Mouse (Mus musculus): Measurements from ENCODE around the gene Rbfox3. TPM values are rescaled to one million over a fixed set of nuclear protein-coding genes. Genes with fewer than 3 reads are reported as not detected.

Rbfox3 gene
- polyA plus RNA-seq, 1 experiment from 2014 or later: not detected

DNA sequence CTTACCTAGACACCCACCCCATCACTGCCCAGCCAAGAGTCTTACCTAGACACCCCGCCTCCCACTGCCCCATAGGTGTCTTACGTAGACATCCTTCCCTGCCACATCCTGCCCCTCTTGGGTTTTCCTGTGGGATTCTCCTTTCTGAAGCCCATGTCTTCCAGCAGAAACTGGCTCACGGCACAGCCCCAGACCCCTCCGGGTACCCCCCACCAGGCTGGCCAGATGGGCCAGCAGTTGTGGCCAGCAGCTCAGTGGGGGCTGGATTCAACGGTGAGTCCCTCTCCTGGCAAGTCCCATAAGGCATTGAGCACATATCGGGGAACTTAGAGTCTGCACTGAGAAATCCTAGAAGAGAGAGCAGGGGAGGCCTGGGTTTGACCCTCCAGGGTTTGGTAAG lies 425.1 kb downstream of the Rbfox3 start:
- ChIA-PET POLR2A (no interaction called here), CTCF (no interaction called here)
- in situ Hi-C loops (cut with MboI; ENCODE audit: low pct_unique_long_range_greater_than_20kb): no loop called here
- DNase-seq (ENCODE audit: low read depth, low spot score) (no peak), ATAC-seq (no peak)
- no peak for TF ChIP-seq CTCF (IDR thresholded peaks at IDR 0.05)
- H3K27me3 ChIP-seq: no peaks in the 10 kb centered on the region

GRCm38 (mm10) chr11:118485780-118486179 lies 425.6 kb downstream of the Rbfox3 start:
- no peak for TF ChIP-seq CTCF (IDR thresholded peaks at IDR 0.05)
- CTCF ChIA-PET: no interaction called here

DNA sequence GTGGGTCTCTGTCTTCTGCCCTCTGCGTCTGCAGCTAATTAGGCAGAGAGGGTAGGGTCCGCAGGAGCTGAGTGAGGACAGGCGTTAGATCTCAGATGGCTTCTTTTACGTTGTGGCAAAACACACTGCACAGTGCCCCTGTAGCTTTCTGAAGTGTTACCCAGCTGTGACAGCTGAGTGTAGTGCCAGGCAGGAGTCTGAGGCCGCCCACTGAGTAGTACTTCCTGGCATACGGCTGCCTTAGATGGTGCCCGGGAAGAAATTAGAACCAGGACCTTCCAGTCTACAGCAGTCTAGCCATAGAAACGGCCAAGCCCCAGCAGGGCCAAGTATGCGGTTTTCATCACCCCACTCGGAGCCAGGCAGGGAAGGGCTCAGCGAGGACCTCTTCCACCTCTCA lies 426.1 kb downstream of the Rbfox3 start:
- POLR2A ChIA-PET: no interaction called here
- H3K27me3 ChIP-seq: no peaks in the 10 kb centered on the region
- TF ChIP-seq CTCF (IDR thresholded peaks at IDR 0.05): no peak
- DNase-seq (ENCODE audit: low read depth, low spot score) (no peak), ATAC-seq (no peak)
- CTCF ChIA-PET: no interaction called here
- in situ Hi-C loops (cut with MboI; ENCODE audit: low pct_unique_long_range_greater_than_20kb): no loop called here

More at GRCm38 (mm10) chr11:118485780-118486179, 425.6 kb downstream of the Rbfox3 start:
- in situ Hi-C loops (cut with MboI; ENCODE audit: low pct_unique_long_range_greater_than_20kb): no loop called here
- POLR2A ChIA-PET: no interaction called here
- ATAC-seq (no peak), DNase-seq (ENCODE audit: low read depth, low spot score) (no peak)
- no peaks in the 10 kb centered on the region for H3K27me3 ChIP-seq

DNA sequence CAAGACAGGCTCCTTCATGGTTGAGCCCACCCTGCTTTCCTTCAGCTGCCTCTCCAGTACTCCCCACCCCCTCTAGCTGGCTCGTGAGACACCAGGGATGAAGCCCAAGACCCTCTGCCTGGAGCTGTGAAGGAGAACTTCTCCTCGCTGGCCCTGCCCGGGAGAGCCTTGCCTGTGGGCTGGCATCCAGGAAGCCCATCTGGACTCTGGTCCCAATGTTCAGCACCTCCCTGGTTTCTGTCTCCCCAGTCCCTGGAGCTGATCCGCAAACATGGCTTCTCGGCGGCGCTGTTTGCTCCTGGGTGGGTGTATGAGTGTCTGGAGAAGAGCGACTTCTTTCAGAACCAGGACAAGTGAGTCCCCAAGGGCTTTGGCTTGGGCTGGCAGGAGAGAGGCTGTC lies 427.2 kb downstream of the Rbfox3 start:
- ChIA-PET POLR2A (no interaction called here), CTCF (interaction anchor here (1.0 kb wide), 1 partner anchor 61 kb away, joined by 4 read pairs; no protein-coding TSS in a partner anchor)
- DNase-seq (ENCODE audit: low read depth, low spot score): no peak
- no peak for ATAC-seq
- in situ Hi-C loops (cut with MboI; ENCODE audit: low pct_unique_long_range_greater_than_20kb): no loop called here
- no peak for TF ChIP-seq CTCF (IDR thresholded peaks at IDR 0.05)
- no peaks in the 10 kb centered on the region for H3K27me3 ChIP-seq

GRCm38 (mm10) chr11:118481751-118482150 lies 429.6 kb downstream of the Rbfox3 start:
- no peak for TF ChIP-seq CTCF (IDR thresholded peaks at IDR 0.05)
- DNase-seq (ENCODE audit: low read depth, low spot score) (no peak), ATAC-seq (no peak)
- POLR2A ChIA-PET: interaction anchor here (0.6 kb wide), 1 partner anchor 1792 kb away, joined by 3 read pairs; no protein-coding TSS in a partner anchor
- no peaks in the 10 kb centered on the region for H3K27me3 ChIP-seq
- CTCF ChIA-PET: no interaction called here
- in situ Hi-C loops (cut with MboI; ENCODE audit: low pct_unique_long_range_greater_than_20kb): no loop called here

DNA sequence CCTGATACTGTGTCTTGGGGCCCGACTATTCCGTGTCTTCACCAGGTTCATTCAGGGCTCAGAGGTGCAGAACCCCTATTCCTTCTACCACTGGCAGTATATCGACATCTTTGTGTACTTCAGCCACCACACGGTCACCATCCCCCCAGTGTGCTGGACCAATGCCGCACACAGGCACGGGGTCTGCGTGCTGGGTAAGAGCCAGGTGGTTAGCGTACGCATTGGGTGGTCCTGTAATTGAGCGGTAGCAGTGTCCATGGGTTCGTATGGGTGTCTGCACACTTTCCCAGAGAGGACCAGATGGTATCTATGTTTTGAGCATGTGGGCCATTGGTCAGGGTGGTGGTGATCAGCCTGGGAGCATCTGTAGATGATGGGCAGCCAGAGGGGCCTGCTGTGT lies 430.2 kb downstream of the Rbfox3 start:
- CTCF ChIA-PET: interaction anchor here (1.2 kb wide), 1 partner anchor 60 kb away, joined by 3 read pairs; no protein-coding TSS in a partner anchor

DNA sequence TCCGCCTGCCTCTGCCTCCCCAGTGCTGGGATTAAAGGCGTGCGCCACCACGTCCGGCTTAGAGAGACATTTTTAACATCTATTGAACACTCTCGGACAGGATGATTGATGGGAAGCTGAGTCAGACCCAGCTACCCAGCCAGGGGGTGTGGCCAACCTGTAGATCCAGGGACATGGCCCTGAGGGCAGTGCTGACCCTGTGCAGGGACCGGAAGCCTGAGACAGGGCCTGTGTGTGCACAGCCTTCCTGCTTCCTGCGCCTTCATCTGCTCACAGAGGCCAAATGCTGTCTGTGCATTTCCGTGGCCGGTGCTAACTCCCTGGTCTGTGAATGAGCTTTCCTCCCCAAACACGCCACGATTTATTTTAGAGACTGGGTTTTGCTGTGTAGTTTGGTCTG lies 431.6 kb downstream of the Rbfox3 start:
- DNase-seq (ENCODE audit: low read depth, low spot score) (no peak), ATAC-seq (no peak)
- ChIA-PET POLR2A (no interaction called here), CTCF (interaction anchor here (1.2 kb wide), 1 partner anchor 59 kb away, joined by 3 read pairs; no protein-coding TSS in a partner anchor)
- H3K27me3 ChIP-seq: no peaks in the 10 kb centered on the region
- no peak for TF ChIP-seq CTCF (IDR thresholded peaks at IDR 0.05)
- in situ Hi-C loops (cut with MboI; ENCODE audit: low pct_unique_long_range_greater_than_20kb): no loop called here

More for the DNA sequence above, 430.2 kb downstream of the Rbfox3 start:
- no peak for ATAC-seq
- no peak for TF ChIP-seq CTCF (IDR thresholded peaks at IDR 0.05)
- H3K27me3 ChIP-seq: no peaks in the 10 kb centered on the region
- DNase-seq (ENCODE audit: low read depth, low spot score): no peak
- POLR2A ChIA-PET: no interaction called here
- in situ Hi-C loops (cut with MboI; ENCODE audit: low pct_unique_long_range_greater_than_20kb): no loop called here

DNA sequence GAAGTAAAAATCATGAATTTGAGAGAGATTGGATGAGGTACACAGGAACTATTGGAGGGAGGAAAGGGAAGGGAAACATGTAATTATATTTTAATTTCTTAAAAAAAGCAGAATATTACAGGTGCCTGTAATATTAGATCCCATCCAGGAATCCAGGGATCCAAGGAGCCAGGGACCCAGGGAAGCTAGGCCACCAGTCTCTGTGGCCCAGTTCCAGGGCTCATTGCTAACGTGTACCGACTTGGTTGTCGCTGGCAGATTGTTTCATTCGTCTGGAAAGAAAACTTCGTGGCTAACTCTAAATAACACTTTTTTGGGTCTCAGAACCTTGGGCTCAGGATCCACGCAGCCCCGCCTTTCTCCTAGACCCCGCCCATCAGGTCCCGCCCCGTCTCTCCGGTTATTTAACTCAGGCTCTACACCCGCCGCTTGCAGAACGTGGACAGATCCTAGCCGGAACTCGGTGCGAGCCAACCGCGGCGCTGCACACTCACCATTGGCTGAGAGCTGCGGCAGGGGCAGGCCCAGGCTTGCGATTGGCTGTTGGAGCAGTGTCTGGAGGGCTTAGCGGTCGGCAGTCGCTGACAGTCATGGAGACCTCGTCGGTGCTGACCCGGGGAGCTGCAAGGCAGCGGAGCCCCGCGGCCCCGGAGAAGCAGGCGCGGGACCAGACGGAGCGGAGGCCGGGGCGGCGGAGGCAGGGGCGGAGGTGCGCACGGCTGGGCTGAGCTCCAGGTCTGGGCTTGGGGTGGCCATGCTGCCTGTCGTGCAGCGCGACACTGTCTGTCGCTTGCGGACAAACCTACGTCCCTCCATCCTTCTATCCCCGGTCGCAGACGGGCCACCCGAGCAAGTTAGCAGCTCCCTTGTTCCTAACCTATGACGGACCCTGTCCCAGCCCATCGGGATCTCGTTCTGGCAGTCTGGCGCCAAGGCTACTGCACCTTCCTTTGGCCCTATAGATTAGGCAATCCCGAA lies 434.7 kb downstream of the Rbfox3 start, which contains the start of gene Engase:
Engase (plus strand) TSS at position 434 of the 978 bp plus-strand sequence.
- ATAC-seq: peak; percentile 98
- CTCF ChIA-PET: interaction anchor here (0.7 kb wide), 1 partner anchor 31 kb away, joined by 3 read pairs; no protein-coding TSS in a partner anchor
- DNase-seq (ENCODE audit: low read depth, low spot score): peak; percentile 53
- peaks cover 14% of the 10 kb centered on the region for H3K27me3 ChIP-seq
- no peak for TF ChIP-seq CTCF (IDR thresholded peaks at IDR 0.05)
- in situ Hi-C loops (cut with MboI; ENCODE audit: low pct_unique_long_range_greater_than_20kb): no loop called here
- POLR2A ChIA-PET: no interaction called here

GRCm38 (mm10) chr11:118475496-118476083 lies 435.8 kb downstream of the Rbfox3 start:
- TF ChIP-seq CTCF (IDR thresholded peaks at IDR 0.05): no peak
- in situ Hi-C loops (cut with MboI; ENCODE audit: low pct_unique_long_range_greater_than_20kb): no loop called here
- ATAC-seq (no peak), DNase-seq (ENCODE audit: low read depth, low spot score) (no peak)
- peaks cover 15% of the 10 kb centered on the region for H3K27me3 ChIP-seq
- ChIA-PET CTCF (no interaction called here), POLR2A (interaction anchor here (0.5 kb wide), 1 partner anchor 17 kb away, joined by 4 read pairs; no protein-coding TSS in a partner anchor)

GRCm38 (mm10) chr11:118473842-118474500 lies 437.4 kb downstream of the Rbfox3 start:
- ChIA-PET CTCF (no interaction called here), POLR2A (no interaction called here)
- ATAC-seq: no peak
- DNase-seq (ENCODE audit: low read depth, low spot score): no peak
- H3K27me3 ChIP-seq: peaks cover 15% of the 10 kb centered on the region
- in situ Hi-C loops (cut with MboI; ENCODE audit: low pct_unique_long_range_greater_than_20kb): no loop called here
- TF ChIP-seq CTCF (IDR thresholded peaks at IDR 0.05): no peak
